Mouse (Mus musculus): ENCODE data around the gene Enthd1. TPM values are rescaled to one million over a fixed set of nuclear protein-coding genes. Genes with fewer than 3 reads are reported as not detected.

The Enthd1 gene
- total and polyA plus RNA-seq, 3 experiments = not detected

GRCm38 (mm10) chr15:80538671-80539340 lies 26.1 kb downstream of the Enthd1 start:
- intact Hi-C loops (cut with DNase I) = no loop called here
- Histone ChIP-seq H3K4me3 (no peak overlapping the region), H3K4me1 (ENCODE audit: control insufficient read depth, insufficient read depth, low read length) (no peaks in the 10 kb centered on the region), H3K79me2 (replicated peaks; ENCODE audit: control insufficient read depth, insufficient read depth, low read length) (no peaks in the 10 kb centered on the region), H3K27me3 (ENCODE audit: control insufficient read depth, insufficient read depth, low read length) (no peaks in the 10 kb centered on the region), H3K36me3 (ENCODE audit: control insufficient read depth, insufficient read depth, low read length) (no peaks in the 10 kb centered on the region), H3K27ac (no peak overlapping the region), H3K9ac (ENCODE audit: low read depth, low read length) (no peak overlapping the region)
- 83% methylated on average over 7 of the region's 7 CpGs for WGBS
- no peak for DNase-seq
- TF ChIP-seq CTCF (IDR thresholded peaks at IDR 0.05) (no peak), POLR2A (IDR thresholded peaks at IDR 0.05; ENCODE audit: insufficient read depth, low read depth, low read length) (no peak), EP300 (IDR thresholded peaks at IDR 0.05; ENCODE audit: insufficient read depth, low read depth, low read length) (no peak)

GRCm38 (mm10) chr15:80538075-80538474 lies 26.9 kb downstream of the Enthd1 start:
- 71% methylated on average over 2 of the region's 2 CpGs for WGBS

GRCm38 (mm10) chr15:80536051-80536450 lies 28.9 kb downstream of the Enthd1 start:
- 68% methylated on average over 2 of the region's 2 CpGs for WGBS
- intact Hi-C loops (cut with DNase I) = no loop called here
- H3K9ac ChIP-seq (ENCODE audit: low read depth, low read length) = no peak overlapping the region
- DNase-seq = no peak
- H3K4me3 ChIP-seq = no peak overlapping the region
- no peaks in the 10 kb centered on the region for H3K27me3 ChIP-seq (ENCODE audit: control insufficient read depth, insufficient read depth, low read length)
- no peak overlapping the region for H3K27ac ChIP-seq
- H3K36me3 ChIP-seq (ENCODE audit: control insufficient read depth, insufficient read depth, low read length) = no peaks in the 10 kb centered on the region
- H3K79me2 ChIP-seq (replicated peaks; ENCODE audit: control insufficient read depth, insufficient read depth, low read length) = no peaks in the 10 kb centered on the region
- TF ChIP-seq CTCF (IDR thresholded peaks at IDR 0.05) (no peak), POLR2A (IDR thresholded peaks at IDR 0.05; ENCODE audit: insufficient read depth, low read depth, low read length) (no peak), EP300 (IDR thresholded peaks at IDR 0.05; ENCODE audit: insufficient read depth, low read depth, low read length) (no peak)
- H3K4me1 ChIP-seq (ENCODE audit: control insufficient read depth, insufficient read depth, low read length) = no peaks in the 10 kb centered on the region

More at GRCm38 (mm10) chr15:80538075-80538474, 26.9 kb downstream of the Enthd1 start:
- H3K27me3 ChIP-seq (ENCODE audit: control insufficient read depth, insufficient read depth, low read length) = no peaks in the 10 kb centered on the region
- no peak overlapping the region for H3K4me3 ChIP-seq
- H3K79me2 ChIP-seq (replicated peaks; ENCODE audit: control insufficient read depth, insufficient read depth, low read length) = no peaks in the 10 kb centered on the region
- no peak overlapping the region for H3K9ac ChIP-seq (ENCODE audit: low read depth, low read length)
- DNase-seq = no peak
- intact Hi-C loops (cut with DNase I) = no loop called here
- H3K27ac ChIP-seq = no peak overlapping the region
- H3K36me3 ChIP-seq (ENCODE audit: control insufficient read depth, insufficient read depth, low read length) = no peaks in the 10 kb centered on the region
- H3K4me1 ChIP-seq (ENCODE audit: control insufficient read depth, insufficient read depth, low read length) = no peaks in the 10 kb centered on the region
- TF ChIP-seq EP300 (IDR thresholded peaks at IDR 0.05; ENCODE audit: insufficient read depth, low read depth, low read length) = no peak

GRCm38 (mm10) chr15:80533274-80533673 lies 31.7 kb downstream of the Enthd1 start:
- WGBS = 60% methylated on average over 6 of the region's 6 CpGs
- intact Hi-C loops (cut with DNase I) = no loop called here

GRCm38 (mm10) chr15:80532281-80533072 lies 32.5 kb downstream of the Enthd1 start:
- intact Hi-C loops (cut with DNase I) = no loop called here
- no peak overlapping the region for H3K27ac ChIP-seq
- no peak for TF ChIP-seq EP300 (IDR thresholded peaks at IDR 0.05; ENCODE audit: insufficient read depth, low read depth, low read length)
- TF ChIP-seq POLR2A (IDR thresholded peaks at IDR 0.05; ENCODE audit: insufficient read depth, low read depth, low read length) = no peak
- no peak for TF ChIP-seq CTCF (IDR thresholded peaks at IDR 0.05)
- no peaks in the 10 kb centered on the region for H3K36me3 ChIP-seq (ENCODE audit: control insufficient read depth, insufficient read depth, low read length)
- H3K4me3 ChIP-seq = no peak overlapping the region
- no peaks in the 10 kb centered on the region for H3K4me1 ChIP-seq (ENCODE audit: control insufficient read depth, insufficient read depth, low read length)
- no peak overlapping the region for H3K9ac ChIP-seq (ENCODE audit: low read depth, low read length)
- H3K79me2 ChIP-seq (replicated peaks; ENCODE audit: control insufficient read depth, insufficient read depth, low read length) = no peaks in the 10 kb centered on the region
- DNase-seq = no peak
- no peaks in the 10 kb centered on the region for H3K27me3 ChIP-seq (ENCODE audit: control insufficient read depth, insufficient read depth, low read length)
- 87% methylated on average over 8 of the region's 8 CpGs for WGBS

More at GRCm38 (mm10) chr15:80533274-80533673, 31.7 kb downstream of the Enthd1 start:
- no peaks in the 10 kb centered on the region for H3K4me1 ChIP-seq (ENCODE audit: control insufficient read depth, insufficient read depth, low read length)
- H3K79me2 ChIP-seq (replicated peaks; ENCODE audit: control insufficient read depth, insufficient read depth, low read length) = no peaks in the 10 kb centered on the region
- H3K27ac ChIP-seq = no peak overlapping the region
- H3K9ac ChIP-seq (ENCODE audit: low read depth, low read length) = no peak overlapping the region
- H3K36me3 ChIP-seq (ENCODE audit: control insufficient read depth, insufficient read depth, low read length) = no peaks in the 10 kb centered on the region
- no peak for TF ChIP-seq EP300 (IDR thresholded peaks at IDR 0.05; ENCODE audit: insufficient read depth, low read depth, low read length)
- H3K27me3 ChIP-seq (ENCODE audit: control insufficient read depth, insufficient read depth, low read length) = no peaks in the 10 kb centered on the region
- no peak overlapping the region for H3K4me3 ChIP-seq
- no peak for DNase-seq

- no peak overlapping the region for H3K27ac ChIP-seq
- H3K4me1 ChIP-seq (ENCODE audit: control insufficient read depth, insufficient read depth, low read length) = no peaks in the 10 kb centered on the region
- intact Hi-C loops (cut with DNase I) = no loop called here
- H3K9ac ChIP-seq (ENCODE audit: low read depth, low read length) = no peak overlapping the region
- H3K36me3 ChIP-seq (ENCODE audit: control insufficient read depth, insufficient read depth, low read length) = no peaks in the 10 kb centered on the region
- no peaks in the 10 kb centered on the region for H3K27me3 ChIP-seq (ENCODE audit: control insufficient read depth, insufficient read depth, low read length)
- no peaks in the 10 kb centered on the region for H3K79me2 ChIP-seq (replicated peaks; ENCODE audit: control insufficient read depth, insufficient read depth, low read length)
- DNase-seq = no peak
- H3K4me3 ChIP-seq = no peak overlapping the region
- WGBS = 56% methylated on average over 9 of the region's 9 CpGs
- TF ChIP-seq EP300 (IDR thresholded peaks at IDR 0.05; ENCODE audit: insufficient read depth, low read depth, low read length) (no peak), POLR2A (IDR thresholded peaks at IDR 0.05; ENCODE audit: insufficient read depth, low read depth, low read length) (no peak), CTCF (IDR thresholded peaks at IDR 0.05) (no peak)
Observed at GRCm38 (mm10) chr15:80531026-80531425, 33.9 kb downstream of the Enthd1 start.
